Mouse (Mus musculus): Measurements from ENCODE around the gene Trim7.
A peak's percentile ranks its signal among the peaks of the same experiment; 100 is the strongest.
"Not testable (repeated sequence)": the region's sequence is repeated elsewhere in the genome, so short reads cannot be mapped to it uniquely, and the experiment has no call there.

Trim7 gene

DNA sequence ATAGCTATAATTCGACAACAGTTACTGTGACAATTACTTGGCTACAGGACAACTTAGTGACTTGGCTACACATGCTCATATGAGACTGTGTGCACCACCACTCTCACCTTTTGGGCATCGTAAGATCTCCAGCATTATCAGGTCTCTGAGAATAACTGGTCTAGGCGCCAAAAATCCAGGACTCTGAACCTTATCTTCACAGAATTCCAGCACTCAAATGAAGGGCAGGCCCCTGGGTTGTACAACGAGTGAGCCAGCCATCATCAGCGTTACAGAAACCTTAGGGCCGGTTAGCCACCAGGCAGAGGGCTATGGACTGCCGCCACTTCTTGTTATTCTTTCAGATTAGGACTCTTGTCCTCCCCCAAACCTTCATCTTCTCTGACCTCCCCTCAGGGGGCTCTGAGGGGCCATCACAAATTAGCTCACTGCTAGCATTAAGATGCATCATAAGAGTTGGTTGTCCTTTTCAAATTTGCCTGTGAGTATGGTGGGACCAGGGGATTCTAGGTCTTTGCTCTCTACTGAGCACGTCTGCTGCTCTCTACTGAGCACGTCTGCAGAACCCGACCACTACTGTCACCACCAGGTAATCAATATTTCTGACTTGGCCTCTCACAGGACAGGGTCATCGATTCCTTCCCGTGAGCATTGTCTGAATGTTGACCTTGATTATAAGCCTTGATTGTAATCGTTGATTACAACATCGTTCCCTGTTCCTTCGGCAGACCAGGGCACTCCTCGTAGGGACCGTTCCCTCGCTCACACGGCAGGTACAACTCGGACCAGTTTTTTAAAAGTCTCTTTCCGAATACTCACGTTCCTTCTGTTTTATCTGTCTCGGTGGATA lies 26.9 kb downstream of the Trim7 start:
- DNase-seq, result no peak

- peak; percentile 88 for DNase-seq
Observed at GRCm38 (mm10) chr11:48853474-48854180, 27.7 kb downstream of the Trim7 start.

DNA sequence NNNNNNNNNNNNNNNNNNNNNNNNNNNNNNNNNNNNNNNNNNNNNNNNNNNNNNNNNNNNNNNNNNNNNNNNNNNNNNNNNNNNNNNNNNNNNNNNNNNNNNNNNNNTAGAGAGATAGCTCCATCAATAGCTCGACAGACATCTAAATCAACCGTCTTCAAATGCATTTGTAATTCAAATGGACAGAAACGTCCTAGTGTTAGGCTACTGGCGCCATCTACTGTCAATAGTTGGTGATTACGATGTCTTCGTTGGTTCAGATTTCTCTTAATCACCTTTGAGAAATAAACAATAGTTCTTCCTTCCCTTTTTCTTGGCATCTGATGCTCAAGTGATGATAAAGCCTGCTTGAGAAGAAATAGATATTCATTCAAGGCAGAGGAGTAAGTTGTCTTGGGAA lies 33.1 kb downstream of the Trim7 start:
- DNase-seq, result peak; percentile 83

- DNase-seq, result no peak
Observed at GRCm38 (mm10) chr11:48862784-48863319, 36.9 kb downstream of the Trim7 start.

GRCm38 (mm10) chr11:48863808-48864207 lies 37.9 kb downstream of the Trim7 start:
- DNase-seq, result no peak

- no peak for DNase-seq
Observed at GRCm38 (mm10) chr11:48866481-48866880, 40.5 kb downstream of the Trim7 start.

- DNase-seq, result no peak
Observed at GRCm38 (mm10) chr11:48869380-48870110, 43.6 kb downstream of the Trim7 start.

DNA sequence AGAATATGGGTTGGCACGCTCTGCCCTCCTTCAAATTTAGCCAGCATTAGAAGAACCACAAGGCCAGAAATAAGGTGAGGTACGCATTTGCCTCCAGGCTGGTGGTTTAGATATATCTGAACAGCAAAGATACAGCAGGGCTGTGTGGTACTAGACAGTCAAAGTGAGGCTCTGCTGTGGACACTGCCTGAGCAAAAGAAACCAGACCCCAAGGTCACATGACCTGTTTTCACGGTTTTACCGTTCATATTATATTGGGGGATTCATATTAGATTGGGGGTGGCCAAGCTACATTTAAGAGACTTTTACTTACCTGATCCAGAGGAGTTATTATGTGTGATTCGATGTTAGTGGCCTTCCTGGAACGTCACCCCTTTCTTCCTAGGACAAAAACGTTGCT lies 44.8 kb downstream of the Trim7 start:
- no peak for DNase-seq

DNA sequence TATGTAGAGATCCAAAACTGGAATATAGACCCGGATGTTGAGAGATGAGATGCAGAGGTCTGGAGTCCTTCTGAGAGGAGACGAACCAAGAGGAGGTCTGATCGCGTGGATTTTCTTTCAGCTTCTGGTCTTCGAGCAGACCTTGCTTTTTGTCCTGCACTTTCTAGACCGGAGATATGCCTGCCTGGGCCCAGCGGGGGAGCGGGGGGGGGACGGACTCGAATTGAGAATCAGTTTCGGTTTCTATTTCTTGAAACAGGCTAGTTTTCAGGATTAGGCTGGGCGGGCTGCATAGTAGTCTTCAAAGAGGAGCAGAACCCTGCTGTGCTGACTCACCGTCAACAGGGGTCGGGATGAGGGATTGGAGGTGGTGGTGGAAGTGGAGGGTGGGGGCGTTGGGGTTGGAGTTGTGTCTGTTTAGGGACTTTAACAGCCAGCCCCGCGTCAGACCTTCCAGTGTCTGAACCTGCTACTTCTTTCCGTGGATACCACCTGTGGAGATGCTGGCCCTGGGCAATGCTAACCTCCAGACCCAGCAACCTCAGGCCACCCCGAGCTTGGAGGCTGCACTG lies 45.3 kb downstream of the Trim7 start, which contains the start of gene Irgm1:
TSS of gene Irgm1 (minus strand) at position 483 of the 572 bp plus-strand sequence.
- peak; percentile 68 for DNase-seq

DNA sequence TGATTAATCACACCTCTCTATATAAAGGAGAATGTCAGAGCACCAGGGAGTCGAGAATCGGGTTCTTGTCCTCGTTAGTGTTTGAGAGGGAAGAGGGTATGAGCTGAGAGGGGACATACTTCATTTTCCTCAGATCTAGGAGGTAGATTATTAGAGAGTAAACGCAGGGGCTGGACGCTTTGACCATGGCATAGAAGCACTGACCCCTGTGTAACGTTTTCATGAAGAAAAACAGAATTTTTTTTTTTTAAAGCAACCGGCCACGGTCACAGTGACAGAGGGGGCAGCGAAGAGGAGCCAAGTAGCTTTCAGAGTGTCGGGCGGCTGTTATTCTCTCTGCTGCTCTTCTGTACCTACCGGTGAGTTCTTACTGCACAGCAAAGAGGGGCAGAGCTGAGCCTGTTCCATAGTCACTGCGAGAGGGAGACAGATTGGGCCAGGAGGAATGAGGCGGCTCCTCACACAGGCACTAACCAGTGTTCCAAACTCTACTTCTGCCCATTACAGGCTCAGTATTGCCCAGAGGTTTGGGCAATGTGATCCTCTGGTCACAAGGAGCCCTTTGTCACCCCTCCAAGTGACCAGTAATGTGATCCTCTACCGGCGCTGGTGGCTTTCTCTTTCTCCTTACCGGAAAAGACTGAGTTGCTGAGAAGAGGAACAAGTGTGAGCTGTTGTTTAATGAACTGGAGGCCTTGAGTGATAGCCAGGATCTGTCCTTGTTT lies 46.0 kb downstream of the Trim7 start:
- DNase-seq, result peak; percentile 40

- no peak for DNase-seq
Observed at GRCm38 (mm10) chr11:48872695-48873300, 46.9 kb downstream of the Trim7 start.

GRCm38 (mm10) chr11:48873591-48874290 lies 47.8 kb downstream of the Trim7 start:
- no peak for DNase-seq

- DNase-seq, result peak; percentile 73
Observed at GRCm38 (mm10) chr11:48874465-48874864, 48.5 kb downstream of the Trim7 start.

GRCm38 (mm10) chr11:48875343-48875837 lies 49.5 kb downstream of the Trim7 start:
- DNase-seq, result not testable (repeated sequence)

DNA sequence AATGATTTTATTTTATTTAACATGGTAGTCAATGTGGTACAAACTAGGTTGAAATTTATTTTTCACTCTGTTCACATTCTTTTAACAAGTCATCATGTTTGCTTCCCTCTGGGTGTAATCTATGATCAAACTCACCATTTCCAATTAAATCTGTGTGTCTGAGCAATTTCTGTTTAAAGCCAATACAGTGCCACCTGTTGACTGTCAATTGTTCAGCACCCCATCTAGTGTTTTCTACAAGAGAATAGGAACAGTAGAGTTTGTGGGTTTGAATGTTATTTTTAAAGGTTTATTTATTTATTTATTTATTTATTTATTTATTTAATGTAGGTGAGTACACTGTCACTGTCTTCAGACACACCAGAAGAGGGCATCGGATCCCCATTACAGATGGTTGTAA lies 50.7 kb downstream of the Trim7 start:
- DNase-seq, result no peak

DNA sequence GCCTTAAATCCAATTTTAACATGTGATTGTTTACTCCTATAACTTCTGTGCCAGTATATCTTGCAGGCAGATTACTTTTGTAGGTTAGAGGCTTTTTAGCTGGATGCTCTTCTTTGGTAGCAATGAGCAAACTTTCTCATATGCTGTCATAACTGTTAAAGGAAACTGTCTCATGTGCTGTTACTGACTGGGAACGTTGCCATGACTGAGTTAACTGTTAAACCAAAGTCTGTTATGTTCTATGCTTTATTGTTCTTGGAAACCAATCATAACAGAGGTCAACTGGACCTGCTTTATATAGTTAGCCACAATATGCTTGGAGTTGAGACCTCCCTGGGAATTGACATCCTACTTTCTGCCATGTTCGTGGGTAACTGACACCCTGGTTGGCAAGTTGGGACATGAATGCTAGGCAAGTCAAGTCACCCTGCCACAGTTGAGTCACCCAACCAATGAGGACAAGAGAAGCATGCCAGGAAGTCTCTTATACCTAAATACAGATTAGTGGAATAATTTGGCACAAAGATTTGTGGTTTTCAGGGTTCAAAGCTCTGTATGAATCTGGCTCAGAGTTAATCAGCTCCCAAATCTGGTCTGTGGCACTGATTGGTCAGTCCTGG lies 73.0 kb downstream of the Trim7 start:
- DNase-seq, result no peak

DNA sequence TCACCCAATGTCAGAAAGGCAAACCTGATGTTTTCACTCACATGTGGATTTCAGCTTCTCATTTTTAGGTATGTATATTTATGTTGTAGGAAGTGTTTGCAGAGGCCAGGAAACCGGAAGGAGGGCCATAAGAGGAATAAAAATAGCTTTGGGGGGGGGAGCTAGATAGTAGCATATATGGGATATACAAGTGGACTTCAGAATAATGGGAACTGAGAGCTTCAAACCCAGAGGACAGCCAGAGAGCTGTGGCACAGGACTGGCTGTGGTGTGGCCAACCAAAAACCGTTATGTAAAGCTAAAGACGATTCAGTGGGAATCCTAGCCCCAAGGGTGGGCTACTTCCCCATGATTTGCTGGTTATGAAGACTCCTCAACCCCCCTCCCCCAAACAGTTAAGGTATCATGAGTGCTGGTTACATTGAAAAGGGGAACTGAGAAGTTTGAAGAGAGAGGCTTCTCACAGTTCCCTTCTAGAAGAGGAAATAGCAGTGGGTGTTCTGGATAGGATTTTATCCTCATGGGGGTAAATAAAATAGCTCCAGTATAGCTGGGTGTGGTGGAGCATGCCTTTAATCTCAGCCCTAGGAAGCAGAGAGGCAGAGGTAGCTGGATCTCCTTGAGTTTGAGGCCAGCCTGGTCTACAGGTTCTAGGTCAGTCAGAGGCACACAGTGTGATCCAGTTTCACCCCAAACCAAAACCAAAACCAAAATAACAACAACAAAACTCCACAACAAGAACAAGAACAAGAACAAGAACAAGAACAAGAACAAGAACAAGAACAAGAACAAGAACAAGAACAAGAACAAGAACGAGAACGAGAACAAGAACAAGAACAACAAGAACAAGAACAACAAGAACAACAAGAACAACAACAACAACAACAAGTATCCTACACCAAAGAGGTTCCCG lies 75.0 kb downstream of the Trim7 start:
- not testable (repeated sequence) for DNase-seq

DNA sequence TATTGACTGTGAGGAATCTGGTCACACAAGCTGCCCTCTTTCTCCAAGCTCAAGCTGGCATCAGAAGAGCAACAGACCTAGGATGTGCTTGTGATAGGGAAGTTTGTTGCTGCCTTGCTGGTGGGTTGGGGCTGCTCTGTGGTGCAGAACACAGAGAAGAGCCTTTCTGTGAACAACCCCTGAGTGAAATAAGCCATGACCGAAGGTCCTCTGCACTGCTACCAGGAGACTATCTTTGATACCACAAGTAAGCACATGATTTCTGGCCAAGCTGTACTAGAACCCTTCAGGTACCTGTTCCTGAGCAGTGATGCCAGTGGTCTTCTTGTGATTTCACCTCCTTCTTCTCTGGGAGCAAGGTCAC lies 75.6 kb downstream of the Trim7 start:
- DNase-seq, result not testable (repeated sequence)

Data from retina, postnatal 1 day (tissue).